Mouse (Mus musculus) embryonic facial prominence, embryonic 13.5 days (tissue): ENCODE data around the gene Cdh12. TPM values are rescaled to one million over a fixed set of nuclear protein-coding genes. Genes with fewer than 3 reads are reported as not detected.

Experiments
- microRNA-seq: library from miRNA; unstranded; fragments of <30 nt; microRNA quantifications from one replicate; pipeline ENCODE4, GENCODE M21; 2016
- polyA plus RNA-seq: library from polyadenylated mRNA; unstranded; fragments of >200 nt; fragmentation: Nextera tagmentation; extraction: Ambion mirVana; gene quantifications from 2 replicates; pipeline ENCODE4 v1.2.1, GENCODE M21; 2015

The Cdh12 gene
- polyA plus RNA-seq, 1 experiment from 2014 or later, result 0.98 TPM

Small RNA genes within 50 kb of the gene (microRNA-seq; reads per million reads assigned to microRNA genes)
- gene Gm27397, result not detected

Other genes starting within 250 kb of the Cdh12 start
- gene Acot10, start 217.5 kb downstream of the Cdh12 start, polyA plus RNA-seq, result 0.14 and 0.67 TPM in 2 replicates